Comparison of ENCODE assay signal across 24 mouse cellular contexts in the genomic region with DNA sequence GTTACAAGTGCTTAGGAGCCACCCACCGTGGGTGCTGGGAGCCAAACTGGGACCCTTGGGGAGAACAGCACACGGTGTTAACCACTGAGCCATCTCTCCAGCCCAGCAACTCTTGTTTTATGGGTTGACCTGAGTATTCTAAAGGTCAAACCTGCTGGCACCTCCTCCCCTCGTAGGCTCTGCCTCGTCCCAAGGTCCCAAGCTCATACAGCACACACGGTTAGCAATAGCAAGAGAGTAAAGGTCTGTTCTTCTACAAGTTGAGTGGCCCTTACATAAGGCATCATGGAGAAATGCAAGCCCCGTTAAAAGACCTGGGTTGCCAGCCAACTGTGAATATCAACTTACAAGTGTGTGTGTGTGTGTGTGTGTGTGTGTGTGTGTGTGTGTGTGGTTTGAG. TPM values are rescaled to one million over a fixed set of nuclear protein-coding genes. Genes with fewer than 3 reads are reported as not detected.
DNase-seq lines count a peak whose midpoint lies in the region; ATAC-seq and TF ChIP-seq lines count a peak whose summit lies in the region.
"Had no signal": no experiment of that assay in that cellular context is flagged by ENCODE, and none has a peak within 500 bp of the region (broad histone marks: within the 10 kb centered on the region; RNA-seq: fewer than 3 reads in every experiment).

No protein-coding gene starts in this region.

- peak; percentile 80 for DNase-seq in liver, adult 2 months (ENCODE audit: extremely low read depth, low read depth, low spot score)
- no peak for DNase-seq in liver
- no peak for DNase-seq in midbrain, embryonic 14.5 days
- no peak for DNase-seq in midbrain, embryonic 11.5 days (ENCODE audit: low spot score, missing footprints)
- DNase-seq: adrenal gland, adult 2 months; adrenal gland, postnatal 14 days; cerebellum, adult 11-12 months; cerebellum, adult 8-10 months; cerebellum, postnatal 10 days; cerebellum, postnatal 36 days; embryo, embryonic 11 days; gastrocnemius, adult 2 months; gastrocnemius, postnatal 14 days; heart, adult 11 months had no signal

- H3K4me1 ChIP-seq in intestine, postnatal 0 days (replicated peaks; ENCODE audit: control insufficient read depth, insufficient read depth, low read length), result no peaks in the 10 kb centered on the region
- H3K4me1 ChIP-seq in intestine, embryonic 15.5 days (replicated peaks), result peaks cover 8% of the 10 kb centered on the region; the same call in 1 of the 2 replicates
- H3K4me1 ChIP-seq in liver, adult 2 months (ENCODE audit: control insufficient read depth, insufficient read depth, low read length), result peaks cover 53% of the 10 kb centered on the region
- H3K4me1 ChIP-seq in midbrain, embryonic 14.5 days (ENCODE audit: control insufficient read depth, insufficient read depth, low read length), result peaks cover 14% of the 10 kb centered on the region
- H3K4me1 ChIP-seq in midbrain, embryonic 11.5 days (ENCODE audit: control insufficient read depth, insufficient read depth, low read length), result no peaks in the 10 kb centered on the region

- ATAC-seq in intestine, postnatal 0 days, result peak; percentile 13; the same call in 1 of the 2 replicates
- no peak for ATAC-seq in intestine, embryonic 15.5 days
- ATAC-seq in midbrain, embryonic 14.5 days (ENCODE audit: low FRiP score, low TSS enrichment), result no peak
- ATAC-seq in midbrain, embryonic 11.5 days (ENCODE audit: low FRiP score), result no peak
- no peak for ATAC-seq in cerebellum, adult (ENCODE audit: insufficient number of reproducible peaks, low FRiP score, low TSS enrichment)
- ATAC-seq: CD4-positive, CD25-positive, alpha-beta regulatory T cell, adult 4 months; forebrain, embryonic 16.5 days; hindbrain, postnatal 0 days had no signal

- no peak overlapping the region for H3K4me2 ChIP-seq in intestine, postnatal 0 days (replicated peaks; ENCODE audit: low read depth)
- H3K4me2 ChIP-seq in intestine, embryonic 15.5 days (replicated peaks), result no peak overlapping the region
- H3K4me2 ChIP-seq in midbrain, embryonic 14.5 days (ENCODE audit: low read length), result no peak overlapping the region
- H3K4me2 ChIP-seq in midbrain, embryonic 11.5 days, result no peak overlapping the region
- H3K4me2 ChIP-seq: forebrain, embryonic 13.5 days; heart, embryonic 11.5 days; hindbrain, embryonic 12.5 days had no signal

- no peak overlapping the region for H3K9ac ChIP-seq in intestine, postnatal 0 days (ENCODE audit: low read depth, low read length)
- no peak overlapping the region for H3K9ac ChIP-seq in intestine, embryonic 15.5 days
- no peak overlapping the region for H3K9ac ChIP-seq in liver, adult 2 months (ENCODE audit: low read depth, low read length)
- H3K9ac ChIP-seq in midbrain, embryonic 14.5 days (replicated peaks; ENCODE audit: low read length), result no peak overlapping the region
- H3K9ac ChIP-seq in midbrain, embryonic 11.5 days (ENCODE audit: low read length), result no peak overlapping the region
- H3K9ac ChIP-seq: forebrain, embryonic 13.5 days; hindbrain, embryonic 12.5 days had no signal

- no peaks in the 10 kb centered on the region for H3K36me3 ChIP-seq in intestine, postnatal 0 days (ENCODE audit: control insufficient read depth, insufficient read depth)
- H3K36me3 ChIP-seq in intestine, embryonic 15.5 days, result 0 out of 2 replicates have a peak, but pooled peaks cover 3% of the 10 kb centered on the region
- no peaks in the 10 kb centered on the region for H3K36me3 ChIP-seq in liver, adult 2 months (ENCODE audit: control insufficient read depth, insufficient read depth, low read length)
- no peaks in the 10 kb centered on the region for H3K36me3 ChIP-seq in midbrain, embryonic 14.5 days (ENCODE audit: control insufficient read depth, insufficient read depth, low read length)
- no peaks in the 10 kb centered on the region for H3K36me3 ChIP-seq in midbrain, embryonic 11.5 days (ENCODE audit: control insufficient read depth, insufficient read depth, low read length)
- H3K36me3 ChIP-seq: forebrain, embryonic 10.5 days; hindbrain, embryonic 12.5 days had no signal

- TF ChIP-seq CTCF in intestine, postnatal 0 days (IDR thresholded peaks at IDR 0.05; ENCODE audit: low read depth), result no peak
- TF ChIP-seq CTCF in liver, adult 2 months (IDR thresholded peaks at IDR 0.05; ENCODE audit: low read depth, low read length), result no peak

- H3K4me3 ChIP-seq in intestine, postnatal 0 days (ENCODE audit: low read depth, low read length), result no peak overlapping the region
- H3K4me3 ChIP-seq in intestine, embryonic 15.5 days (replicated peaks), result no peak overlapping the region
- no peak overlapping the region for H3K4me3 ChIP-seq in liver, adult 2 months (ENCODE audit: insufficient read depth, low read depth, low read length)
- no peak overlapping the region for H3K4me3 ChIP-seq in midbrain, embryonic 14.5 days (replicated peaks; ENCODE audit: low read depth, low read length)
- H3K4me3 ChIP-seq in midbrain, embryonic 11.5 days (ENCODE audit: low read depth, low read length), result no peak overlapping the region
- H3K4me3 ChIP-seq: forebrain, embryonic 10.5 days; forebrain, embryonic 13.5 days; gastrocnemius, adult 2 months; hindbrain, embryonic 12.5 days had no signal

- no peak overlapping the region for H3K27ac ChIP-seq in intestine, postnatal 0 days (ENCODE audit: low read depth, low read length)
- no peak overlapping the region for H3K27ac ChIP-seq in intestine, embryonic 15.5 days
- peak overlapping the region; percentile 80 for H3K27ac ChIP-seq in liver, adult 2 months (replicated peaks; ENCODE audit: insufficient read depth, low read depth, low read length)
- H3K27ac ChIP-seq in midbrain, embryonic 14.5 days (replicated peaks; ENCODE audit: low read depth, low read length), result 0 out of 2 replicates have a peak overlapping the region, but pooled peaks have one; percentile 32
- H3K27ac ChIP-seq in midbrain, embryonic 11.5 days (ENCODE audit: low read depth, low read length), result no peak overlapping the region
- H3K27ac ChIP-seq: forebrain, embryonic 10.5 days; forebrain, embryonic 13.5 days; gastrocnemius, adult 2 months; hindbrain, embryonic 12.5 days; hindbrain, postnatal 0 days had no signal

- peaks cover 22% of the 10 kb centered on the region for H3K79me2 ChIP-seq in liver, adult 2 months (ENCODE audit: control insufficient read depth, insufficient read depth, low read length)

- no peaks in the 10 kb centered on the region for H3K27me3 ChIP-seq in intestine, postnatal 0 days (replicated peaks; ENCODE audit: control insufficient read depth, insufficient read depth, low read length)
- no peaks in the 10 kb centered on the region for H3K27me3 ChIP-seq in intestine, embryonic 15.5 days (replicated peaks)
- no peaks in the 10 kb centered on the region for H3K27me3 ChIP-seq in liver, adult 2 months (ENCODE audit: control insufficient read depth, insufficient read depth, low read length)
- H3K27me3 ChIP-seq in midbrain, embryonic 14.5 days (ENCODE audit: control insufficient read depth, insufficient read depth, low read length), result no peaks in the 10 kb centered on the region
- no peaks in the 10 kb centered on the region for H3K27me3 ChIP-seq in midbrain, embryonic 11.5 days (ENCODE audit: control insufficient read depth, insufficient read depth, low read length)
- H3K27me3 ChIP-seq: forebrain, embryonic 13.5 days; hindbrain, embryonic 12.5 days had no signal

- 72% methylated on average over 6 of the region's 6 CpGs for WGBS in intestine, postnatal 0 days
- WGBS in intestine, embryonic 15.5 days, result 87% methylated on average over 6 of the region's 6 CpGs
- 45% methylated on average over 6 of the region's 6 CpGs for WGBS in liver, adult 2 months
- 85% methylated on average over 6 of the region's 6 CpGs for WGBS in midbrain, embryonic 14.5 days
- 87% methylated on average over 6 of the region's 6 CpGs for WGBS in midbrain, embryonic 11.5 days

- H3K9me3 ChIP-seq in intestine, postnatal 0 days (ENCODE audit: control insufficient read depth), result no peaks in the 10 kb centered on the region
- no peaks in the 10 kb centered on the region for H3K9me3 ChIP-seq in intestine, embryonic 15.5 days
- H3K9me3 ChIP-seq in midbrain, embryonic 14.5 days (ENCODE audit: control insufficient read depth, low read length), result no peaks in the 10 kb centered on the region
- no peaks in the 10 kb centered on the region for H3K9me3 ChIP-seq in midbrain, embryonic 11.5 days (ENCODE audit: control insufficient read depth, low read length)
- H3K9me3 ChIP-seq: forebrain, embryonic 10.5 days; forebrain, embryonic 13.5 days; hindbrain, embryonic 12.5 days had no signal

- TF ChIP-seq POLR2A in liver, adult 2 months (IDR thresholded peaks at IDR 0.05; ENCODE audit: extremely low read depth, insufficient read depth, low read length), result no peak

RNA-seq across cellular contexts. Expression of gene Dap, which starts 27.1 kb away (rescaled TPM):
- 124 and 130 TPM in 2 replicates for polyA plus RNA-seq in intestine, postnatal 0 days (2015; fragmentation: Nextera tagmentation; extraction: Ambion mirVana)
- 89.0 and 93.3 TPM in 2 replicates for polyA plus RNA-seq in intestine, embryonic 15.5 days (2015; fragmentation: Nextera tagmentation; extraction: Ambion mirVana)
- total RNA-seq in liver, adult 2 months (2014; rRNA removed), result 53.6 and 63.8 TPM in 2 replicates
- polyA plus RNA-seq in liver, adult 2 months (2012; rRNA removed), result 156 and 257 TPM in 2 replicates
- 21.3 and 27.4 TPM in 2 replicates for polyA plus RNA-seq in midbrain, embryonic 14.5 days (2014; fragmentation: Nextera tagmentation; extraction: Ambion mirVana)
- polyA plus RNA-seq in midbrain, embryonic 11.5 days (2014; fragmentation: Nextera tagmentation; extraction: Ambion mirVana), result 36.0 and 40.3 TPM in 2 replicates

Comparison
In these comparisons a context has a peak if more than half of its experiments do, and no peak if none do; other contexts are left out.
1. H3K27ac ChIP-seq: peak in liver, adult 2 months (single experiment) and midbrain, embryonic 14.5 days (single experiment); none in intestine, postnatal 0 days (single experiment), intestine, embryonic 15.5 days (single experiment) and midbrain, embryonic 11.5 days (single experiment).